Mouse (Mus musculus) lung, postnatal 14 days (tissue): ENCODE results near the gene Trim40.
"Not testable (repeated sequence)": the region's sequence is repeated elsewhere in the genome, so short reads cannot be mapped to it uniquely, and the experiment has no call there.

ENCODE experiments used
- DNase-seq: peaks from one replicate; pipeline ENCODE4 v3.0.0; 2021

Trim40 gene

DNA sequence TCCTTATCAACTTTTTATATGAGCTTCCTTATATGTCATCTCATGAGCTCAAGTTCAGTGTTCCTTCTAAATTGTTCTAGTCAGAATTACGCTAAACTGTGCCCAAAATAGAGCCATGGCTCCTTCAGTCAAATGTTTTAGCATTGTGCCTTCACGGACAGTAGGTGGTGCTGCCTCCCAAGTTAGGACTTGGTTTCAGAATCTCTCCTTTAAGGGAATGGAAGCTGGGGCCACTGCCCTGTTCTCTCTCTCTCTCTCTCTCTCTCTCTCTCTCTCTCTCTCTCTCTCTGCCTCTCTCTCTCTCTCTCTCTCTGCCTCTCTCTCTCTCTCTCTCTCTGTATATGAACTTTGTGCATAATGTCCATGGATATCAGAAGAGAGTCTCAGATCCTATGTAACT is 2.4 kb upstream of the Trim40 start:
- peak; percentile 50 for DNase-seq

DNA sequence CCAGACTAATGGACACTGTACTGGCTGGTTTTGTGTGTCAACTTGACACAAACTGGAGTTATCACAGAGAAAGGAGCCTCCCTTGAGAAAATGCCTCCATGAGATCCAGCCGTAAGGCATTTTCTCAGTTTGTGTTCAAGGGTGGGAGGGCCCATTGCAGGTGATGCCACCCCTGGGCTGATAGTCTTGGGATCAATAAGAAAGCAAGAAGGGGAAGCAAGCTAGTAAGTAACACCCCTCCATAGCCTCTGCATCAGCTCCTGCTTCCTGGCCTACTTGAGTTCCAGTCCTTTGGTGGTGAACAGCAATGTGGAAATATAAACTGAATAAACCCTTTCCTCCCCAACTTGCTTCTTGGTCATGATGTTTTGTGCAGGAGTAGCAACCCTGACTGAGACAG is 1.6 kb upstream of the Trim40 start:
- not testable (repeated sequence) for DNase-seq

DNA sequence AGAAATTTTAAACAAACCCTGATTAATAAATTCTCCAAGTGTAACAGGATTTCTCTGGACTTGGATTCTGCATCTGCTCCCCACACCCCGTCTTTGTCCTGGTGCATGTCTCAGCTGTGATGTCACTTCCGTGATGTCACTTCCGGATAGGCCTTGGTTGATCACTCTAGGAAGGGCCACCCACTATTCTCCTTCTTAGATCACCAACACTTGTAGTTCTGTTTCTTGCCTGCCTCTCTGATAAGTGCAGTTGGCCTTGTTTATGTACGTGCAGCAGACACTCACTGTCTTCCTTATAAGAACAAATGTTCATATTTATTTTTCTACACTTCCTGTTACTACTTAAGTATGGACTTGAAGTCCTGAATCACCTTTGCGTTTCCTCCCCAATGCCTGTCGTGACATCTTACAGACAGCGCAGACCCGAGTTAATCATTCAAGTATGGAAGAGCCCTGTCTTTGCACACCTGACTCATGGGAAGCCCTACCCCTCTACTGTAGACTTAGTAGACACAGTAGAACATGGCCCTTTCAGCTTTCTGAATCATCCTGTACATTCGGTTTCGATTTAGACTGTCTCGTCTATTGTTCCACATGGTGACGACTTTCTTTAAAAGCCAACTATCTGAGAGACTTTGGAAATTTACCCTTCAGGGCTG is 4.7 kb downstream of the Trim40 start:
- DNase-seq = no peak

DNA sequence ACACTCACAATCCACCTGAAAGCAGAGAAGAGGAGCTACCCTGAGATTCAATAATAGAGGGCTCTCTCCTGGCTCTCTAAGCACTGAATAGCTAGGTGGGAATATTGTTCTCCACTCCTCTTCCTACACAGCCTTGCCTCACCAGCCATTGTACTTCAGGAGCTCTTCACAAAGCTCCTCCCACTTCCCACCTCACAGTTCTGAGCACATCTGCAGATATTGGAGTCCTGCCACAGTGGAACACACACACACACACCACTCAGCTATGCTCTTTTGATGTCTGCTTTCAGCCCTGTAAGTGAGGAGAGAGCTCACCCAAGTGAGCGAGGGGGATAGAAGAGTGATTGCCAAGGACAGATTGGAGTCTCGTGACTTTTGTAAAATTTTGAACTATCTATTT is 6.6 kb downstream of the Trim40 start:
- DNase-seq = no peak

DNA sequence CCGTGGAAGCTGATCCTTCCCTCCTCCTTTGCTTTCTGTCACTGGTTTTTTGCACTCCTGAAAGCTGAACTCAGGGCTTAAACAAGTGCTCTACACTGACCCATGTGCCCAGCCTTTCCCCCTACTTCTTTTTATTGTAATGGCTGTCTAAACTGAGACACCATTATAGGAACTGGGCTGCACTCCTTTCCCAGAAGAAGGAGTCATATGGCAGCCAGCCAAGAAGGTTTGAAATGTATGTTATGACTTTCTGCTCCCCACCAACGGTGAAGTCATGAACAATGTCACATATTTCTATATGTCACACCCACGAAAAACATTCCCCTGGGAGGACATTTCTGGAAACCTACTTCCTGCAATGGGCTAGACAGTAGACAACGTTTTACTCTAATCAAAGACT is 15.3 kb downstream of the Trim40 start:
- no peak for DNase-seq

DNA sequence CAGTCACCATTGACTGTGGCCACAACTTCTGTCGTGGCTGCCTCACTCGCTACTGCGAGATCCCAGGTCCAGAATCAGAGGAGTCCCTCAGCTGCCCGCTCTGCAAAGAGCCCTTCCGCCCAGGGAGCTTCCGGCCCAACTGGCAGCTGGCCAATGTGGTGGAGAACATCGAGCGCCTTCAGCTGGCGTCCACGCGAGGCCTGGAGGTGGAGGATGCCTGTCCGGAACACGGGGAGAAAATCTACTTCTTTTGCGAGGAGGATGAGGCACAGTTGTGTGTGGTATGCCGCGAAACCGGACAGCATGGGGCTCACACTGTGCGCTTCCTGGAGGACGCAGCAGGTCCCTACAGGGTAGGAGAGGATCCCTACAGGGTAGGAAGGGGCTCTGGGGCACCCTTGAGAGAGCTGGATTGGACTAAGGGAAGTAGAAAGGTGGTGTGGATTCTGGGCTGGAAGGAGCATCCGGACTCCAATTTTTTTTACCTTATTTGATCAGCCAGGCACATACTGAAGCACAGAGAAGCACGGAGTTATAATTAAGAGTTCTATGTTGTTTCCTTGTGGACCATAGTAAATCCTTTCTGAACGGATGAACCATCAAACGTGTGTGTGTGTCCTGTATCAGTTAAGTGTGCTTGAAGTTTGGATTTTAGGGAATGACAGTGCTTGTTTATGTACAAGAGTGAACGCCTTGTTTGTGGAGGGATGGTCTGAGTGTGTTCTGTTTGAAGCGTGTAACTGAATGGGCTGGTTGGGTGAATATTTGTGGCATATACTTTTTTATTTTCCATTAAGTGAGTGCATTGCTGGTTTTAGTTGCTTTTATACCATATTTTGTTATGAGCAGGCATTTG is 19.7 kb downstream of the Trim40 start:
- peak; percentile 50 for DNase-seq

DNA sequence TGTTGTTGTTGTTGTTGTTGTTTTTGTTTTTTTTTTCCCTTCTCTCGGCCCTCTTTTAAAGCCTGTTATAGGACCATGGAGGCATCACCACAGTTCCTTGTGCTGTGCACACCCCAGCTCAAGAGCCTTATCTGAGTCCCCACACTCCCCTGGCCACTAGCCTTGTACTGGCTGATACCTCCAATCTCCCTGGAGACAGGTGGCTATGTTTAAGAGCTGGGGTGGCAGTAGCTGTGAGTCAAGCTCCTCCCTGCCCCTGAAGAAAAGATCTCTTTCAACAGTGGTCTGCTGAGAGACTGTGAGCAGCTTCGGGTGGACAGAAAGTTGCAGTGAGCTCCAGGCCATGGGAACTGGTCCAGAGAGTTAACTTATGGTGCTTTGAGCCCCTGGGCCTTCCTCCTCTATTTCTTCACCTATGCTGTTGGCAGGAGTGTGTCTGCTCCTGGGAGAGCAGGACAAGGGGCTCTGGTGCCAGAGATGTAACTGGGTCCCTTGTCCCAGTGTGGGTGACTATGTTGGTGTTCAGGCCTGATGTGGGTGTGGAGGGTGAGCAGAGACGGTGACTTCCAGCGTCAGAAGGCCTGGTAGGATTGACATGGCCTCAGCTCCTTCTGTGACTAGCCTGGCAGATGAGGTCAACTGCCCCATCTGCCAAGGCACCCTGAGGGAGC is 20.5 kb downstream of the Trim40 start, which contains the start of gene Trim10:
Trim10 (plus strand) TSS at position 291 of the 671 bp plus-strand sequence.
- DNase-seq = no peak

DNA sequence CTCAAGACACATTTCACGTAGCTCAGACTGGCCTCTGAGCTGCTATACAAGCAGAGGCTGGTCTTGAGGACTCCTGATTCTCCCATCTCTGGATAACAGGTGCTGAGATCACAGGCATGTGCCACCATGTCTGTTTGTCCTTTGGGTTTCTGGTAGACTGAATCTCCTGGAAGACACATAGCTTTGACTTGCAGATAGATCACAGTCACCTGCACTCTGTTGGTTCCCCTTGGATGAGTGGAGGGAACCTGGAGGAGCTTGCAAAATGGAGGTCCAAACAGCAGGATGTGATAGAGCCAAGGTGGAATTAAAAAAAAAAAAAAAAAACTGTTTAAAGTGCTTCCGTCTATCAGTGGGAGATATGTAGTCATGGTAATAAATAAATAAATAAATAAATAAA is 21.1 kb downstream of the Trim40 start:
- no peak for DNase-seq

DNA sequence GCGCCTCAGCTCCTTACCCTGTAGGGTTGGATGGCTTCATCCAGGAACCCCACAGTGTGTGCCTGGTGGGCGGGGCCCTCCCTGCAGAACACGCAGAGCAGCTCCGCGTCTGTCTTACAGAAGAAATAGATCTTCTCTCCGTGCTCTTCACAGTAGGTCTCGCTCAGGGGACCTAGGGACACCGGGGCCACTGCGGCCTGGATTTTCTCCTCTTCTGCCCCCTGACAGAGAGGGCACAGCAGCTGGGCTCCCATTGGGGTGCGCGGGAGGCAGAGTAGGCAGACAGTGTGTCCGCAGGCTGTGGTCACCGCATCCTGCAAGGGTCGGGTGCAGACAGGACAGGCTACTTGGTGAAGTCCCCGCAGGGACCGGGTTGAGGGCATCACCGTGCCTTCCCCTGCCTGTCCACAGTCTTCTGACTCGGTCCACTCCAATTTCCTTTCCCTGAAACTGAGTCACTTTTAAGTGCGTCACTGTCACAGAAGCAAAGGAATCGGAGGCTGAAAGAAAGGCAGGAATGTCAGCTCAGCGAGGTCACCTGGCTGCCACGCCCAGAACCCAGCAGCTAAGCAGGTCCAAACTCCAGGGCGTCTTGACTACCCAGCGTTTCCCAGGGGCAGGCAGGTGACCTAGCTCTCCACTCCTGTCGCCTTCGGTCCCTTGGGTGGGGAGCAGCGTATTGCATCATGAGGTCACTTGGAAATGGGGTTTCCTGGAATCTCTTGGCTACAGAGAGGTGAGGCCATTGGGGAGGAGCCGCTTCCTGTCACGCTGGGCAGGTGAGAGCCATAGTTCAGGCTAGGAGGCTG is 23.0 kb downstream of the Trim40 start, which contains the start of gene Trim15:
Trim15 (minus strand) TSS at position 492 of the 809 bp plus-strand sequence.
- no peak for DNase-seq

DNA sequence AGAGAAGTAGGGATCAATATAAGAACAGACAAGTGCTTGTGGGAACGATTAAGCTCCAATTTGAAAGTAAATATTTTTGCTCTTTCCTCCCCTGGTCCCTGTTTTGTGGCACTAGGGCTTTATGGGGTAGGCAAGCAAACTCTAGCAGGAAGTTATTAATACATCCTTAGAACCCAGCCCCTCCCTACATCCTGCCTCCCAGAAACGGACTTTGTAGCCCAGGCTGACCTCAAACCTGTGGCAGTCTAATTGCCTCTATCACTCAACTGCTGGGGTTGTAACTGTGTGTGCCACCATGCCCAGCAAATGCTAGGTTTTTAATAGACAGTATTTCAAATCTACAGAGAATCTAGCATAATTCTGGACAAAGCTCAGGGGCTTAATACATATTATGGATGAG is 28.2 kb downstream of the Trim40 start:
- no peak for DNase-seq

DNA sequence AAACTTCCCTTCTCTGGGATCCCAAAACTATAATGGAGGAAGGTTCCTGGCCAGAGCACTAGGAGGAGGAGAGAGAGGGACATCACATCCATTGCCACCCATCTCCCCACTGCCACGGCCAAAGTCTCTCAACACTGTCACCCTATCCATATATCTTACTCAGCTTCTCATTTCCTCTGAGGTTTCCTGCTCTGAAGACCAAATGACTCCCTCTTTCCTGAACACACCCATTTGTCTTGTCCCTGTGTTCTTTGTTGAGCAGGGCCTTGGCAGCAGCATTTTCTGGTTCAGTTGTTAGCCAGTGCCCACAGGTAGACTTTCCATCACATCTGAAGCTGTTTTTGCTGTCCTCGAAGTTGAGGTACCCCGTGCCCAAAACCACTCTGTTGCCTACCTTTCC is 31.7 kb downstream of the Trim40 start:
- DNase-seq = no peak

DNA sequence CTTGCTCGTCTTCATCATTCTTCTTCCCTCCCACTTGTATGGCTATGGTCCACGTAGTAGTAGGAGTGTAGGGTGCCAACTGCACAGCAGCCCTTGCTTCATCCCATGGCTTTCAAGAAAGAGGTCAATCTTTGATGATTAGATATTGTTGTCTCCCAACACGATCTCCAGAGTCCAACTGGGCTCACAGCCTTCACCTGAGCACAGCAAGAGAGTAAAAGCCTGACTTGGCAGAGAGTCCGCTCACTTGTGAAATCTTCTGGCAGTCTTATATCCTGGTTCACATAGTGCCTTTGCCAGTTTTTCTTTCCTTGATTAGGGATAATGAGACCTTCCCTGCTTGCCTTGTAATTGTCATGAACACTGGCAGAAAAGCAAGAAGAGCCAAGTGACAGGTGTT is 33.7 kb downstream of the Trim40 start:
- DNase-seq = no peak

DNA sequence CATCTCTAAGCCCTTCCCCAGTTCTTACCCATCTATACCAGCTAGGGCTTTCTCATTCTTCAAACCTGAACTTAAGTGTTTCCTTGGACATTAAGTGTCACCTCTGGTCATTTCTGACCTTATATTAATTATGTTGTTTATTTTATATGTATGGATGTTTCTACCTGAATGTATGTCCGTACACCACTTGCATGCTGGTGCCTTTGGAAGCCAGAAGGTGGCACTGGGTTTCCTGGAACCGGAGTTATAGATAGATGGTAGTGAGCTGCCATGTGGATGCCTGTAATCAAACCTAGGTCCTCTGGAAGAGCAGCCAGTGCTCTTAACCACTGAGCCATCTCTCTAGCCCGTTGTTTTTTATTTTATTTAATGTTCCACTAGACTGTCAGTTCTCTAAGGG is 34.4 kb downstream of the Trim40 start:
- DNase-seq = no peak

DNA sequence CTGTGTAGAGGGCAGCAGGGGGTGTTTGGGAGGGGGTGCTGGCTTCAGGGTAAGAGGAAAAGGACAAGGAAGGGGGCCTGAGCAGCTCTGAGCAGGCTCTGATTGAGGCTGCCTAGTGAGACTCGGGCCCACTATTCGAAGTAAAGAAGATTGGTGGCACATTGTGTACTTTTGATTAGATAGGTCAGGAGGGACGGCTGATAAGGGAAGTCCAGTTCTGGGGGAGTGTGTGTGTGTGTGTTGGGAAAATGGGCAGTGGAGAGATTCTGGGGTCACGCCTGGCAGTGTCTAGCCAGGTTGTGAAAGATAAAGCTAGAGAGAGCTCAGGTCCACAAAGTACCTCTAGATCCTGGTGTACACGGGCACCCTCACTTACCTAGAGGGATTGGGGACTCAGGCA is 38.3 kb downstream of the Trim40 start:
- no peak for DNase-seq

DNA sequence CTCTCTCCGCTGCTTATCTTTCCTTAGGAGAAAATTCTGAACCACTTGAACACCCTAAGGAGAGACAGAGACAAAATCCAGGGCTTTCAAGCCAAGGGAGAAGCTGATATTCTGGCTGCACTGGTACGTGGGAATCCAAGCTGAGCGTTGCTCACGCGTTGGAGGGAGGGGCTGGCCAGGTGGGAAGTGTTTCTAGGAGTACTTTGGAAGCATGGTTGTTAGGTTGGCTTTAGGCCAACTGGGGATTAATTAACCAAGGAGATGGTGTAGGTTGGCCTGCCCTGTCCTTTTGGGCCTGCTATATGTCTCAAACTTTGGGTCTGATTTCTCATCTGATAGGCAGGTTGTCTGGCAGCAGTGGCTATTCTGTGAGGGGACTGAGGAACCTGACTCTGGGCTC is 38.7 kb downstream of the Trim40 start:
- no peak for DNase-seq

DNA sequence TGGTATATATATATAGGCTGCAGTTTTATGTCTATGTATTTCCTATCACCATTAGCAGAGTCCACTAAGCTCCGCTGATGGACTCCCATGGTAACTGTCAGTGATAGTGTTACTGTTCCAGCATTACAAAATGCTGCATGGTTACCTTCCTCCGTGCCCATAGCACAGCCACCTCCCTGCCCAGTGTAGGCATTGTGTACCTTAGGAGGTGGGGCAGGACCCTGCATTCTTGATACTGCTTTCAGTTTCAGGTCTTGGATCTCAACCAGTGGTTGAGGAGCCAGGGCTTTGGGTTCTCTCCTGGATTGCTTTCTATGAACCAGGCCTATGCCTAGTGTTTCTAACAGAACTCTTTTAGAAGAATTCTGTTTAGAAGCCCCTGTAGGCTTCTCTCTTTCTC is 39.9 kb downstream of the Trim40 start:
- no peak for DNase-seq

DNA sequence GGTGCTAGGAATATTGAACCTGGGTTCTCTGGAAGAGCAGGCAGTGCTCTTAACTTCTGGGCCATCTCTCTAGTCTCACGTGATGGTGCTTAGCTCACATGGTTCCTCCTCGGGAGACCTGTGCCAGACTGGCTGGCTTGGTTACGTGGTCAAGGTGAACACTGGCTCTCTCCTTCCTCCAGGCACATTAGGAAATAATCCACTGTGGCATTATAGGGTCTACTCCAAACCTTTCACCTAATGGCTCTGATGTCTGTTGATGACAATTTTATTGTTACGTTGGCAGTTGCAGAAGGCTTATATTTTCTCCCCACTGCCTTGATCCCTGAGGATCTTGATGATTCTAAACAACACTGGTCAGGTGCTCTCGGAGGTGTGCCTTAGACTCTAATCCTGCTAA is 41.0 kb downstream of the Trim40 start:
- DNase-seq = no peak

DNA sequence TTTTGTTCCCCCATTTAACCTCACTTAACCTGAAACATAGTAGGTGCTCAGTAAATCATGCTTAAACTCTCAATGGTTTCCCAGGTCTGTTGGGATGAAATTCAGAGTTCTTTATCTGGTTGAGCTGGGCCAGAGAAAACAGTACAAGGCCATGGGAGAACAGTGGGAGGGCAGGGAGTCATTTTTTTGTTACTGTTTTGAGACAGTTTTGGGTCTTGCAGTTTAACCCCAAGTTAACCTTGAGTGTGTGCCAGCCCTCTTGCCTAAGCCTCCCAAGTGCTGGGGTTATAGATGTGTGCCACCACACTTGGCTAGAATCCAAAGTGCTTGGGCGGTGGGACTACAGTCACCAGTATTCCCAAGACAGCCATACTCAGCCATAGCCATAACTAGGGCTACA is 45.2 kb downstream of the Trim40 start:
- no peak for DNase-seq

DNA sequence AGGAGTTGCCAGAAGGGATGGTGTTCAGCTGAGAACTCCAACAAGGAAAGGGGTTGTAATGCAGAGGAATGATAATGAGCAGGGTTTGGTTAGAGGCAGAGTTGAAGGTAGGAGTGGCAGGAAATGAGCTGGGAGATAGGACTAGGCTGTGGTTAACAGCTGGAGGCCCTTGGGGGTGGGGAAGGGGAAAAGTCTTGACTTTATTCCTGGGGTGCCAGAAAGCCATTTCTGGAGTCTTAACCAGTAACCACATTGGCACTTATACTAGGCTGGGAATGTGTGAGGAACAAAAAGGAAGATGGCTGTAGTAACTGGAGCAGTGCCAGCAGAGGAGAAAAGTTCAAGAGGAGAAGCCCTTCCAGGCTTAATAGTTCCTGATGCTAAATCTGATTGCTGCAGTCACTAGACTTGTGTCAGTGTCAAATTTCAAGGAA is 45.6 kb downstream of the Trim40 start:
- no peak for DNase-seq

DNA sequence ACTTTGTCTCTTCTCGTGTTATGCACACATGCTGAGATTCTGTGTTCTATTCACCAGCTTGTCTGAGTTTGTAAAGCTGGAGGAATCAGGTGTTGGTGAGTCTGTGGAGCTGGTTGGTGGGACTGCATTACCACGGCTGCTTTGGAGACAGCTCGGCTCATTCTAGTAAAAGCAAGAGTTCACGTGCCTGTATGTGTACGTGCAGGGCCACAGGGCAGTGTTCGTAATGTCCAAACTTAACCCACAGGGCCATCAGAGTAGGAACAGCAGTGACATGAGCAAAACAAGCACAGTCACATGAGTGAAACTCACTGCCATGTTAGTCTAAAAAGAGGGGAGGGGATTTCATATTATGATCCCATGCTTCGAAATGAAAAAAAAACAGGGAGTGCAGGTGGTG is 46.2 kb downstream of the Trim40 start:
- no peak for DNase-seq

DNA sequence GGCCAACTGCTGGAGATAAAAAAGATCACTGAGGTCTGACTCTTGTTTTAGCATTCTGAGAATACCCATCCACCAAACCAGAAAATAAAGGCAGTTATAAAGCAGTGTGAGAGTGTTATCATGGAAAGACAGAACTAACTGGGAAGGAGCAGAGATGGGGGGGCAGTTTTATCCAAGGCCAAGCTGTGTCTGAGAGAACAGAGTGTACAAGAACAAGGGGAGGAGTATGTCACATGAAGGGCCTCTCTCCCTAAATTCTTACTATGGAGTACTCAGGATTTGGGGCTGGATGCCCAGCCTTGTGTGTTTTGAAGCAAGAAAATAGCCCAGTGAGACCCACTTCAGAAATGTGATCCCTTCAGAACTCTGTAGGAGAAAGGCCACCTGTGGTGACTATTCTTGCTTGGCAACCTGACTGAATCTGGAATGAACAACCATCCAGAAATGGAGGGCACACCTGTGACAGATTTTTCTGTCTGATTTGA is 48.9 kb downstream of the Trim40 start:
- DNase-seq = no peak

DNA sequence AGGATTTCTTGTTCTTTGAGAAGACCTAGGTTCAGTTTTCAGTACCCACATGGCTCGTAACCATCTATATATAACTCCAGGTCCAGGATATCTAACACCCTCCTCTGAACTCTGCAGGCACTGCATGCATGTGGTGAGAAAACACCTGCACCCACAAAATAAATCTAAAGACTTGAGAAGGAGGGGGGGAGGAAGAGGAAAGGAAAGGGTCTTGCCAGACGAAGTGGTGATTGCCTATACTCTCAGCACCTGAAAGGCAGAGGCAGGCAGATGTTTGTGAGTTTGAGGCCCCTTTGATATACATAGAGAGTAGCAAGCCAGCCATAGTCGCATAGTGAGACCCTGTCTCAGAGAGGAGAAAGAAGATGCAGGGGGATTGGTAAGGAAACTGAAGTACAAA is 50.0 kb downstream of the Trim40 start:
- no peak for DNase-seq

DNA sequence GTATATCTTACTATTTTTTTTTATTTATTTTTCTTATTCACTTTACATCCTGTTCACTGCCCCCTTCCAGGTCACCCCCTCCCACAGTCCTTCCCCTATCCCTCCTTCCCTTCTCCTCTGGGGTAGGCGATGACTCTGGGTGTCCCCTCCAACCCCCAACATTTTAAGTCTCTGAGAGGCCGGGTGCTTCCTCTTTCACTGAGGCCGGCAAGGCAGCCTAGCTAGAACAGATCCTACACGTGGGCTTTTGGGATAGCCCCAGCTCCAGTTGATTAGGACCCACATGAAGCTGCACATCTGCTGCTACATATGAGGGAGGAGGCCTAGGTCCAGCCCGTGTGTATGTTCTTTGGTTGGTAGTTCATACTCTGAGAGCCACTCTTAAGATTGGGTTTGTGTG is 50.9 kb downstream of the Trim40 start:
- no peak for DNase-seq
